Mouse (Mus musculus) intestine, embryonic 14.5 days (tissue): ENCODE data around the gene Rabepk. TPM values are rescaled to one million over a fixed set of nuclear protein-coding genes. Genes with fewer than 3 reads are reported as not detected.
"Not testable (repeated sequence)": the region's sequence is repeated elsewhere in the genome, so short reads cannot be mapped to it uniquely, and the experiment has no call there.

Experiments used
- ATAC-seq: fragments of 200-750 bp; cut with Nextera tagmentation; replicated peaks from 2 replicates; pipeline ENCODE4 v1.8.0; 2017; ENCODE audit warnings: low read depth, moderate number of reproducible peaks, moderate TSS enrichment, moderate library complexity; ENCODE audit not compliant: low FRiP score, low TSS enrichment
- DNase-seq: peaks from one replicate; pipeline ENCODE4 v3.0.0-alpha.2; 2018; ENCODE audit warnings: low spot score
- H3K27ac ChIP-seq: fragments of 300-500 bp; sonication (generic); 2 replicates; pipeline ENCODE4 v1.5.1; 2014; ENCODE audit warnings: low read depth, mild to moderate bottlenecking, control low read depth
- H3K27me3 ChIP-seq: fragments of 300-500 bp; sonication (generic); replicated peaks from 2 replicates; pipeline ENCODE4 v1.6.1; 2014; ENCODE audit warnings: low read length, control low read depth; ENCODE audit not compliant: control insufficient read depth, insufficient read depth
- H3K36me3 ChIP-seq: fragments of 300-500 bp; sonication (generic); 2 replicates; pipeline ENCODE4 v1.6.1; 2014; ENCODE audit warnings: low read length, control low read depth; ENCODE audit not compliant: control insufficient read depth, insufficient read depth
- H3K4me1 ChIP-seq: fragments of 300-500 bp; sonication (generic); replicated peaks from 2 replicates; pipeline ENCODE4 v1.6.1; 2014; ENCODE audit warnings: low read length, control low read depth, mixed read lengths; ENCODE audit not compliant: control insufficient read depth, insufficient read depth
- H3K4me2 ChIP-seq: fragments of 300-500 bp; sonication (generic); 2 replicates; pipeline ENCODE4 v1.6.1; 2014; ENCODE audit warnings: low read length
- H3K4me3 ChIP-seq: fragments of 300-500 bp; sonication (generic); 2 replicates; pipeline ENCODE4 v1.5.1; 2014; ENCODE audit warnings: low read depth, low read length, control low read depth, mixed read lengths
- H3K9ac ChIP-seq: fragments of 300-500 bp; sonication (generic); 2 replicates; pipeline ENCODE4 v1.6.1; 2014; ENCODE audit warnings: mild to moderate bottlenecking, low read length
- H3K9me3 ChIP-seq: fragments of 300-500 bp; sonication (generic); 2 replicates; pipeline ENCODE4 v1.6.1; 2016; ENCODE audit warnings: low read length, control low read depth; ENCODE audit not compliant: control insufficient read depth
- WGBS: fragments of 180-500 bp; shearing (Covaris S2); extraction: QIAGEN DNeasy Blood & Tissue Kit; methylation state at CpG from one replicate; pipeline ENCODE4 v1.1.7; 2014; 5-methylcytosine and 5-hydroxymethylcytosine counted together
- polyA plus RNA-seq: library from polyadenylated mRNA; unstranded; fragments of >200 nt; fragmentation: Nextera tagmentation; extraction: Ambion mirVana; gene quantifications from 2 replicates; pipeline ENCODE4 v1.2.1, GENCODE M21; 2014

The Rabepk gene
- polyA plus RNA-seq, 1 experiment from 2014 or later: 48.8 TPM

DNA sequence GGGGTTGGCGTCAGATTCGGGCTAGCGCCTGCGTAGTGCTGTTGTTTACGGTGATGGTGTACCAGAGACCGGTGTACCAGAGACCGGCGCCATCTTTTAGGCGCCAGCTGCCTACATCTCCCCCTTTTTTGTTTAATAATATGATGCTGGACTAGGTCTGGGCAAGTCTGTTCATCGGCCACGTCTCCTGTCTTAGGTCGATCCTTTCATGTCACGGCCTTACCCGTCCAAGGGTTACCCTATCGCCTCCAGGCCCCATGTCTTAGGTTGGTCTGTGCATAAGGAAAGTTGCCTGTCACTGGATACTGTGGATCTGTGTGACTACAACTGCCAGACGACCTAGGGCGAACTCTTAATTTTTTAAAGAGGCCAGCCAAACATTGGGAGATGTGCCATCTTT lies 30.4 kb upstream of the Rabepk start:
- not testable (repeated sequence) for H3K4me1 ChIP-seq, H3K27me3 ChIP-seq, H3K27ac ChIP-seq, ATAC-seq, H3K4me2 ChIP-seq, H3K9ac ChIP-seq, H3K36me3 ChIP-seq, H3K4me3 ChIP-seq, DNase-seq, H3K9me3 ChIP-seq
- 95% methylated on average over 17 of the region's 17 CpGs for WGBS

DNA sequence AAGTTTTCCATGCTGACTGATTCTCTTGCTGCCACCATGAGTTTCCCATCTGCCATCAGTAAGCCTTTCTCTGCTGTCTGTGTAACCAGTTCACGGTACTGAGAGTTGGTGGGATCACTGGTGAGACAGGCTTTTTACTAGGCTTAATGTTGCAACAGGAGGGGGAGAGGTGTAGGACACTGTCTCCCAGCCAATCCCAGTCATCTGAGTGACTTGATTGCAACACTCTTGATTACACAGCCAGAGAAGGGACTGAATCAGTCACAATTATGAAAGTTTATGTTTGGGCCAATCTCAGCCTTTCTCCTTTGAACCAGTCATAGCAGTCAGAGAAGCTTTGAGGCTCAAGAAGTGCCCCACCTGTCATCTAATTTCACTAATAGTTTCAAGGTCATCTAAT lies 28.3 kb upstream of the Rabepk start:
- 92% methylated on average over 1 of the region's 1 CpGs for WGBS
- DNase-seq (no peak), ATAC-seq (no peak)

DNA sequence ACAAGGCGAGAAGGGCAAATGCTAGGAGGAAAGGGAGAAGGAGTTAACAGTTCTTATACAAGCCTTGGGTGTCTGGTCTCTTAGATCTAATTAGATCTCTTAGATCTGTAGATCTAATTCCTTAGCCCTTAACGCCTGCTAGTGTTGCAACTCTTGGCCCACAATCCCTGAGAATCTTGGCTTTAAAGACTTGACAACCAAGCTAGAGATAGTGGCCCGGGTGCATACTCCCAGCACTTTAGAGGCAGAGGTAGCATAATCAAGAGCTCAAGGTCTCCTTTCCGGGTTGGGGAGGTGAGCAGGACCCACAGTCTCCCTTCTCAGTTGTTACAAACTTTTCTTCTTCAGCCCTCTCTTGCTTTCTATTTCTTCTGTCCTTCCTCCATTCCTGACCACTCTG lies 27.9 kb upstream of the Rabepk start:
- DNase-seq (no peak), ATAC-seq (no peak)
- H3K27me3 ChIP-seq: no peaks in the 10 kb centered on the region
- H3K4me2 ChIP-seq: no peak overlapping the region
- H3K4me3 ChIP-seq: no peak overlapping the region
- no peak overlapping the region for H3K9ac ChIP-seq
- peaks cover 13% of the 10 kb centered on the region; the same call in 1 of the 2 replicates for H3K4me1 ChIP-seq
- H3K36me3 ChIP-seq: peaks cover 2% of the 10 kb centered on the region
- 85% methylated on average over 4 of the region's 4 CpGs for WGBS
- no peaks in the 10 kb centered on the region for H3K9me3 ChIP-seq
- no peak overlapping the region for H3K27ac ChIP-seq

More for the DNA sequence above, 28.3 kb upstream of the Rabepk start:
- Histone ChIP-seq H3K4me3 (no peak overlapping the region), H3K9ac (no peak overlapping the region), H3K27ac (no peak overlapping the region), H3K36me3 (no peaks in the 10 kb centered on the region; the same call in 1 of the 2 replicates), H3K27me3 (no peaks in the 10 kb centered on the region), H3K4me2 (no peak overlapping the region), H3K4me1 (peaks cover 13% of the 10 kb centered on the region; the same call in 1 of the 2 replicates), H3K9me3 (no peaks in the 10 kb centered on the region)

DNA sequence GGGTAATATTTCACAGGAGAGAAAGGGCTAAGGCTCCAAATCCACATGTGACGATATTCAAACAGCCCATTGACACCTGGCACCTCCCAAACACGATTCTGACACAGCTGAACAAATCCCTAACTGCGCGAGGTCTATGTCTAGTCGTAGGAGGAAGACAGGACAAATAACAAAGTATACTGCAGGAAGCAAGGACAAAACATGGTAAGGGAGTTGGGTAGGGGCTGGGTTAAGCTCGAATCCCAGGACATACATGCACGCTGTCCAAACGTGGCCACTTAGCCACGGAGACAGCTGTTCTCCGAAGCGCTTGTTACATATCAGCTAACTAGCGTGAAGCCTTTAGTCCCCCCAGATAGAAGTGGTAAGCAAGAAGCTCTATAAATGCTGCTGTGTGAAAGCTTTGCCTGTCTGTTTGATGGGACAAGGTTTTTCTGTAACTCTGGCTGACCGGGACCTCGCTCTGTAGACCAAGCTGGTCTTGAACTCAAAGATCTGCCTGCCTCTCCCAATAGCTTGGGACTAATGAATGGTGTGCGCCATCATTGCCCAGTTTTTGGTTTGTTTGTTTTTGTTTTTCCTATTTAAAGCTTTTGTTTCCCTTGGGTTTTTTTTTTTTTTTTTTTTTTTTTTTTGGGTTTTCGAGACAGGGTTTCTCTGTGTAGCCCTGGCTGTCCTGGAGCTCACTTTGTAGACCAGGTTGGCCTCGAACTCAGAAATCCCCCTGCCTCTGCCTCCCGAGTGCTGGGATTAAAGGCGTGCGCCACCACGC lies 26.9 kb upstream of the Rabepk start:
- H3K4me2 ChIP-seq: peak overlapping the region; percentile 74
- peaks cover 9% of the 10 kb centered on the region for H3K36me3 ChIP-seq
- no peaks in the 10 kb centered on the region for H3K27me3 ChIP-seq
- H3K27ac ChIP-seq: peak overlapping the region; percentile 24
- H3K4me3 ChIP-seq: peak overlapping the region; percentile 81
- WGBS: 38% methylated on average over 20 of the region's 21 CpGs
- peaks cover 13% of the 10 kb centered on the region; the same call in 1 of the 2 replicates for H3K4me1 ChIP-seq
- H3K9ac ChIP-seq: peak overlapping the region; percentile 82
- DNase-seq (no peak), ATAC-seq (0 out of 2 replicates have a peak, but pooled peaks have one; percentile 16)
- H3K9me3 ChIP-seq: no peaks in the 10 kb centered on the region

DNA sequence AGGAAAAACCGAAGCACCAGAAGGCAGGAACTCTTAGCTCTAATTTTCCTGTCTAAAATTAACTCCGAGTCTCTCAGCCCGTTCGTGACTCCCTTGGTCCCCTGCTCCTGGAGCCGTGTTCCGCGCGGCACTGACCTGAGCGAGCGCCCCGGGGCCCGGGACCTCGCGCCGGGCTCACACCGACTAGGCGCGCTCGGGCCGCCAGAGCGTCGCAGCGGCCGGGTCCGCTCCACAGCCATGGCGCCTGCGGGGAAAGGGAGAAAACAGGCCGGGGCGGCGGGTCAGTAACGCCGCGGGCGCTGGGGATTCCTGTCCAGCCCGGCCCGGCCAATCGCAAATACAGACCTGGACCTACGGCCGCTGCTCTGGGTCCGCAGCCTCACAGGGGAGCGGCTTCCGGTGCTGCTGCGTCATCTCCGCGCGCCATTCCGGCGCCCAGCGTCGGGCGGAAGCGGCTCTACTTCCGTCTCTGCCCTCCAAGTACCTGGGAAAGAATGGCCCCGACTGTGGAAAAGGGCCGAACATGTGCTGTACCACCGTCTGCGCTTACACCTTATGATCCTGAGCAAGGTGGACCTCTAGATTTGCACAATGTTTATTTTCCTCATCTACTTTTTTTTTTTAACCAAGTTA lies 26.2 kb upstream of the Rabepk start, which contains the start of gene Fbxw2:
TSS of gene Fbxw2 (minus strand) at position 485 of the 633 bp plus-strand sequence.
- Histone ChIP-seq H3K9ac (peak within 1 kb of the TSS; percentile 82), H3K27me3 (no peaks in the 10 kb centered on the region), H3K36me3 (peaks cover 13% of the 10 kb centered on the region), H3K4me1 (peaks cover 13% of the 10 kb centered on the region; the same call in 1 of the 2 replicates), H3K4me2 (peak within 1 kb of the TSS; percentile 74), H3K27ac (peak within 1 kb of the TSS; percentile 69), H3K4me3 (peak within 1 kb of the TSS; percentile 81), H3K9me3 (no peaks in the 10 kb centered on the region)
- under 1% methylated on average over 56 of the region's 57 CpGs for WGBS
- peak; percentile 96 for DNase-seq
- ATAC-seq: peak; percentile 99

DNA sequence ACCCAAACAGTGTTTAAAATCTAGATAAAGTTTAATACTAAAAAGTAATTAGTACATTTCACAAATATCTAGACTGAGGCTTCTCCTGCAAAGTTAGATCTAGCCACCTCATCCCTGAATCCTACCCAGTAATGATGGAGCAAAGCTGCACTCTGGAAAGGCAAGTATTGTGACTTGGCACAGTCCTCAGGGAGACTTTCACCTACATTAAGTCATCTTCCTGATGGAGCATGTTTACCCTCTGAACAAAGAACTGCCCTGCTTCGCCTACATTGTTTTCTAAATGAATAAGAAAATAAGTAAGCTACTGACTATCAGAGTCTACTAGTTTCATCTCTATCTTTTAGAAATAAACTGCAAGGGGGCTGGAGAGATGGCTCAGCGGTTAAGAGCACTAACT lies 18.8 kb upstream of the Rabepk start:
- Histone ChIP-seq H3K9ac (no peak overlapping the region), H3K9me3 (no peaks in the 10 kb centered on the region), H3K4me1 (no peaks in the 10 kb centered on the region), H3K27ac (no peak overlapping the region), H3K36me3 (peaks cover 62% of the 10 kb centered on the region), H3K27me3 (no peaks in the 10 kb centered on the region), H3K4me3 (no peak overlapping the region), H3K4me2 (no peak overlapping the region)
- no peak for DNase-seq
- ATAC-seq: no peak
- WGBS: 96% methylated on average over 2 of the region's 2 CpGs

DNA sequence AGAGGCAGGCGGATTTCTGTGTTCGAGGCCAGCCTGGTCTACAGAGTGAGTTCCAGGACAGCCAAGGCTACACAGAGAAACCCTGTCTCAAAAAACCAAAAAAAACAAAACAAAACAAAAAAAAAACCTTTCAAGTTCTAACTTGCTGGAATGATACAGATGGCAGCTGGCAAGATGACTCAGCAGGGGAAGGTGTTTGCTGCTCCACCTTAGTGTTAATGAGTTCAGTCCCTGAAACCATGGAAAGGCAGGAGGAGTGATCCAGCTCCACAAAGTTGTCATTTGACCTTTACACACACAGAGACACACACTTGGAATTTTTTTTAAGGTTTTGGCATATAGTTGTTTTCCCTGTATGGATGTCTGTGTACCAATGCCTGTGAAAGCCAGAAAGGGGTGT lies 16.2 kb upstream of the Rabepk start:
- not testable (repeated sequence) for H3K4me3 ChIP-seq, H3K9ac ChIP-seq, H3K4me1 ChIP-seq, DNase-seq, H3K9me3 ChIP-seq, H3K4me2 ChIP-seq, H3K27ac ChIP-seq, H3K27me3 ChIP-seq, ATAC-seq
- peaks cover 74% of the 10 kb centered on the region for H3K36me3 ChIP-seq
- 93% methylated on average over 2 of the region's 2 CpGs for WGBS

DNA sequence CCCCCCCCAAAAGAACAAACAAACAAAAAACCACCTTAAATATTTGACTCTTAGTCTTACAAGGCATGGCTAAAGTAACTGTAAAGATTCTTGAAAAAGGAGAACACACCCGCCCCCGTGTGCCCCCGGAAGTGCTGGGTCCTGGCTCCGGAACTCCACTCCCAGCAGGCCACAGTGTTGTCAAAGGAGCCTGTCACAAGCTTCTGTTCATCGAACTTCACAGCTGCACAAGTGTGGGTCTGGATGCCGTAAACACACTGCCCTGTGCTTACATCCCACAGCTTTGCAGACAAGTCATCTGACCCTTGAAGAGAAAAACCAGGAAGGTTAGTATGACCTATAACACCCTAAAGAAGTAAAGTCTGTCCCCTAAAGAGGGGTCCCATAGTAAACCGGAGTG lies 13.0 kb upstream of the Rabepk start:
- no peak overlapping the region for H3K4me3 ChIP-seq
- ATAC-seq (no peak), DNase-seq (no peak)
- H3K4me2 ChIP-seq: no peak overlapping the region
- H3K9ac ChIP-seq: no peak overlapping the region
- H3K27me3 ChIP-seq: no peaks in the 10 kb centered on the region
- H3K27ac ChIP-seq: no peak overlapping the region
- no peaks in the 10 kb centered on the region for H3K9me3 ChIP-seq
- no peaks in the 10 kb centered on the region for H3K4me1 ChIP-seq
- 81% methylated on average over 7 of the region's 7 CpGs for WGBS
- peaks cover 87% of the 10 kb centered on the region for H3K36me3 ChIP-seq
